Comparison of ENCODE assay signal across 25 mouse cellular contexts in the genomic region with DNA sequence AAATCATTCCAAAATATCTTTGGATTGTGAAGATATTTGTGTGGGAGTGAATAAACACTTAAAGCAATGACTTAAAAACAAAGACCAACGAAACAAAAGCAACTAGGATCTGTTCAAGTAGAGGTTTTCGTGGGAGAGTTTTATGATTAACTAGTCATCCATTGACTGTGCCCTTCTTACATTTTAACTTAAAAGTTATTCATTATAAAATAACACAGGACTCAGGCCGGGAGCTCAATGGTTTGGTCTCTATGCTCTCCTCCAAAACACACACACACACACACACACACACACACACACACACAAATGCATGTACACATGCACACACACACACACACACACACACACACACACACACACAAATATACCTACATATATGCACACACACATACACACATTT.
"Had no signal": no experiment of that assay in that cellular context is flagged by ENCODE, and none has a peak within 500 bp of the region (broad histone marks: within the 10 kb centered on the region; RNA-seq: fewer than 3 reads in every experiment).

No protein-coding gene starts in this region.

- H3K27ac ChIP-seq: gastrocnemius, adult 2 months; heart, embryonic 10.5 days; hindbrain, embryonic 10.5 days; hindbrain, embryonic 12.5 days; hindbrain, embryonic 14.5 days; intestine, embryonic 15.5 days; limb, embryonic 10.5 days; limb, embryonic 12.5 days; liver, embryonic 13.5 days; liver, embryonic 15.5 days had no signal

- H3K27me3 ChIP-seq: heart, embryonic 12.5 days; hindbrain, embryonic 12.5 days; intestine, embryonic 15.5 days; limb, embryonic 12.5 days; liver, embryonic 13.5 days; liver, embryonic 15.5 days had no signal

- H3K9ac ChIP-seq: heart, embryonic 12.5 days; hindbrain, embryonic 12.5 days; hindbrain, embryonic 14.5 days; intestine, embryonic 15.5 days; limb, embryonic 12.5 days; liver, embryonic 13.5 days; liver, embryonic 15.5 days; liver, postnatal 0 days had no signal

- ATAC-seq: forebrain, embryonic 16.5 days; hindbrain, embryonic 16.5 days; inflammation-experienced regulatory T-cells, adult 6 months; intestine, embryonic 15.5 days; intestine, postnatal 0 days; liver, postnatal 0 days had no signal

- DNase-seq: gastrocnemius, adult 2 months; gastrocnemius, postnatal 10 days; gastrocnemius, postnatal 25 days; heart, adult 18-20 months; heart, postnatal 10 days; heart, postnatal 4 days; layer of hippocampus, adult 9-11 months; layer of hippocampus, postnatal 36 days; liver; liver, embryonic 13.5 days; liver, postnatal 0 days had no signal

- H3K36me3 ChIP-seq: heart, embryonic 10.5 days; heart, embryonic 12.5 days; hindbrain, embryonic 10.5 days; hindbrain, embryonic 12.5 days; intestine, embryonic 15.5 days; limb, embryonic 10.5 days; limb, embryonic 12.5 days; liver, embryonic 13.5 days; liver, embryonic 15.5 days had no signal

- H3K4me2 ChIP-seq: heart, embryonic 12.5 days; hindbrain, embryonic 12.5 days; hindbrain, embryonic 14.5 days; intestine, embryonic 15.5 days; limb, embryonic 12.5 days; liver, embryonic 11.5 days; liver, embryonic 13.5 days; liver, embryonic 15.5 days had no signal

- H3K4me1 ChIP-seq: heart, embryonic 10.5 days; heart, embryonic 12.5 days; hindbrain, embryonic 10.5 days; hindbrain, embryonic 12.5 days; intestine, embryonic 15.5 days; limb, embryonic 10.5 days; limb, embryonic 12.5 days; liver, embryonic 13.5 days; liver, embryonic 15.5 days had no signal

- H3K4me3 ChIP-seq: gastrocnemius, adult 2 months; heart, embryonic 10.5 days; heart, embryonic 12.5 days; hindbrain, embryonic 10.5 days; hindbrain, embryonic 12.5 days; intestine, embryonic 15.5 days; limb, embryonic 10.5 days; limb, embryonic 12.5 days; liver, embryonic 13.5 days; liver, embryonic 15.5 days had no signal

- H3K9me3 ChIP-seq: heart, embryonic 10.5 days; heart, embryonic 12.5 days; hindbrain, embryonic 10.5 days; hindbrain, embryonic 12.5 days; intestine, embryonic 15.5 days; limb, embryonic 10.5 days; limb, embryonic 12.5 days; liver, embryonic 13.5 days; liver, embryonic 15.5 days had no signal
